Mouse (Mus musculus) limb, embryonic 10.5 days (tissue): ENCODE data around the gene Arid5b. TPM values are rescaled to one million over a fixed set of nuclear protein-coding genes. Genes with fewer than 3 reads are reported as not detected.

Source experiments
- DNase-seq: peaks from one replicate; pipeline ENCODE4 v3.0.0-alpha.2; 2017; ENCODE audit warnings: low spot score
- H3K27ac ChIP-seq: fragments of 300-500 bp; sonication (generic); 2 replicates; pipeline ENCODE4 v1.5.1; 2016; ENCODE audit warnings: mild to moderate bottlenecking
- H3K27me3 ChIP-seq: fragments of 300-500 bp; sonication (generic); 2 replicates; pipeline ENCODE4 v1.6.1; 2016; ENCODE audit warnings: low read depth, mild to moderate bottlenecking; ENCODE audit not compliant: poor library complexity, severe bottlenecking
- H3K36me3 ChIP-seq: fragments of 300-500 bp; sonication (generic); 2 replicates; pipeline ENCODE4 v1.6.1; 2016; ENCODE audit warnings: mild to moderate bottlenecking, moderate library complexity
- H3K4me1 ChIP-seq: fragments of 300-500 bp; sonication (generic); 2 replicates; pipeline ENCODE4 v1.6.1; 2016
- H3K4me3 ChIP-seq: fragments of 300-500 bp; sonication (generic); 2 replicates; pipeline ENCODE4 v1.5.1; 2016; ENCODE audit warnings: mild to moderate bottlenecking, moderate library complexity
- H3K9me3 ChIP-seq: fragments of 300-500 bp; sonication (generic); replicated peaks from 2 replicates; pipeline ENCODE4 v1.6.1; 2016; ENCODE audit warnings: mild to moderate bottlenecking
- WGBS: fragments of 180-500 bp; shearing (Covaris S2); methylation state at CpG from one replicate; pipeline ENCODE4 v1.1.7; 2016; 5-methylcytosine and 5-hydroxymethylcytosine counted together
- polyA plus RNA-seq: library from polyadenylated mRNA; unstranded; fragments of >200 nt; fragmentation: Nextera tagmentation; extraction: Ambion mirVana; gene quantifications from 2 replicates; pipeline ENCODE4 v1.2.1, GENCODE M21; 2016

The Arid5b gene
- polyA plus RNA-seq, 1 experiment from 2014 or later, result 32.9 TPM

DNA sequence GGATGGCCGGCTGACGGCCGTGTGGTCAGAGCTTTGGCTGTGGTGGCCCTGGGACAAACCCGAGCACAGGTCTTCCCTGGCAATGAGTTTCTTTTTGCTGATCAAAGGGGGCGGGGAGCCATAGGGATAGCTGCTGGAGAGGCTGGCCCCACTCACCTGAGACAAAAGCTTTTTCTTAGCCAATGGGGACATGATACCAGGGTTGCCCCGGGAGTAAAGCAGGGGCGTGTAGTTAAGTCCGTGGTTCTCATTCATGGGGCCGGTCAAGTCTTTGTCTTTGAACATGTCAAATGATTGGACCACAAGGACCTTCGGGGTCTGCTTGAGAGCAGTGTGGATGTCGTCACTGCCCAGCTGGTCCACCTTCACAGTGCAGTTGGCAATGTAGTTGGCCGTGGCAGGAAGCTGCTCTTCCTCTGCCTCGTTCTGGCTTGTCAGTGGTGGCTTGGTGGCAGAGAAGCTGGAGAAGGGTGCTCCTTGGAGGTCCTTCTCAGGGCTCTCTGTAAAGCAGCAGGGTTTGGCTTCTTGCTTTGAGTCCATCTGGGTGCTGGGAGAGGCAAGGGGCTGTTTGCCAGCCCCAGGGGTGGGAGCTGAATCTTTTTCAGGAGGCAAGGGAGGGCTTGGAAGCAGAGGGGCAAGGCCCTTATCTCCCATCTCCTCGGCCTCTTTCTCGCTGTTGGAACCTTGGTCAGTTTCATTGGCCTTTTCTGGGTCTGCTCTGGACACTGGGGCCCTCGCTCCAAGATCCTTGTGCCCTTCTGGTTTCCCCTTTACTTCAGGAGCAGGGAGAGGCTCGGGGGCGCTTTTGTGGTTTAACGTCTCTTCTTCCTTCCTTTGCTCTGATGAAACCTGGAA, 180.5 kb downstream of the Arid5b start:
- WGBS, result 93% methylated on average over 19 of the region's 19 CpGs
- H3K27me3 ChIP-seq, result no peaks in the 10 kb centered on the region
- H3K27ac ChIP-seq, result no peak overlapping the region
- no peak overlapping the region for H3K4me3 ChIP-seq
- H3K36me3 ChIP-seq, result peaks cover 76% of the 10 kb centered on the region
- no peaks in the 10 kb centered on the region for H3K9me3 ChIP-seq
- no peak for DNase-seq
- peaks cover 5% of the 10 kb centered on the region for H3K4me1 ChIP-seq

- Histone ChIP-seq H3K27ac (no peak overlapping the region), H3K4me3 (no peak overlapping the region), H3K27me3 (no peaks in the 10 kb centered on the region), H3K9me3 (no peaks in the 10 kb centered on the region), H3K36me3 (peaks cover 72% of the 10 kb centered on the region), H3K4me1 (no peaks in the 10 kb centered on the region)
- 96% methylated on average over 12 of the region's 12 CpGs for WGBS
- DNase-seq, result no peak
These were observed 182.1 kb downstream of the Arid5b start for GRCm38 (mm10) chr10:68096395-68096794.

GRCm38 (mm10) chr10:68095136-68095535, 183.4 kb downstream of the Arid5b start:
- H3K27me3 ChIP-seq, result no peaks in the 10 kb centered on the region
- peaks cover 62% of the 10 kb centered on the region for H3K36me3 ChIP-seq
- DNase-seq, result no peak
- H3K4me1 ChIP-seq, result no peaks in the 10 kb centered on the region
- no peaks in the 10 kb centered on the region for H3K9me3 ChIP-seq
- no peak overlapping the region for H3K4me3 ChIP-seq
- WGBS, result 80% methylated on average over 2 of the region's 2 CpGs
- H3K27ac ChIP-seq, result no peak overlapping the region

DNA sequence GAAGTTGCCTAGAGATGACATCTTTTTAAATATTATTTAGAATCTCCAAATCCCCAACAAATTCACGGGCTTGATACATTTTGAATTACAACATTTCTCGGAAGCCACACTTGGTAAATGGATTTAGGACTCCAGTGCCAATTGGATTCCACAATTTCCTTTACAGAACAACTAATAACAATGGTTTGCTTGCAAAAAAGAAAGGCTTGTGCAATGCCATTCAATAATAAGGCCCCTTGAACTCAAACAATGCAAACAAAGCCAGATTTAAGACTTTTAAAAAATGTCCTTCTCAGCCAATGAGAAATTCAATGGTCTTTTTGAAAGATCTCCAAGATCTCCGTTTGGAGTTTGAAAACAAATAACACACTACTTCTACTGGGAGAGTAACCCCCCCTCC, 185.0 kb downstream of the Arid5b start:
- no peak for DNase-seq
- H3K9me3 ChIP-seq, result no peaks in the 10 kb centered on the region
- H3K4me1 ChIP-seq, result no peaks in the 10 kb centered on the region
- H3K27me3 ChIP-seq, result no peaks in the 10 kb centered on the region
- no peak overlapping the region for H3K27ac ChIP-seq
- no peak overlapping the region for H3K4me3 ChIP-seq
- 92% methylated on average over 3 of the region's 3 CpGs for WGBS
- peaks cover 56% of the 10 kb centered on the region for H3K36me3 ChIP-seq

GRCm38 (mm10) chr10:68091840-68092239, 186.7 kb downstream of the Arid5b start:
- Histone ChIP-seq H3K4me1 (0 out of 2 replicates have a peak, but pooled peaks cover 3% of the 10 kb centered on the region), H3K9me3 (no peaks in the 10 kb centered on the region), H3K36me3 (peaks cover 40% of the 10 kb centered on the region), H3K4me3 (no peak overlapping the region), H3K27me3 (no peaks in the 10 kb centered on the region), H3K27ac (no peak overlapping the region)
- no peak for DNase-seq
- WGBS, result 83% methylated on average over 4 of the region's 4 CpGs

- 0 out of 2 replicates have a peak, but pooled peaks cover 4% of the 10 kb centered on the region for H3K4me1 ChIP-seq
- H3K36me3 ChIP-seq, result peaks cover 31% of the 10 kb centered on the region
- no peak for DNase-seq
- 87% methylated on average over 11 of the region's 11 CpGs for WGBS
- no peak overlapping the region for H3K4me3 ChIP-seq
- H3K9me3 ChIP-seq, result no peaks in the 10 kb centered on the region
- H3K27ac ChIP-seq, result no peak overlapping the region
- H3K27me3 ChIP-seq, result no peaks in the 10 kb centered on the region
These were observed 187.5 kb downstream of the Arid5b start for GRCm38 (mm10) chr10:68091011-68091410.

DNA sequence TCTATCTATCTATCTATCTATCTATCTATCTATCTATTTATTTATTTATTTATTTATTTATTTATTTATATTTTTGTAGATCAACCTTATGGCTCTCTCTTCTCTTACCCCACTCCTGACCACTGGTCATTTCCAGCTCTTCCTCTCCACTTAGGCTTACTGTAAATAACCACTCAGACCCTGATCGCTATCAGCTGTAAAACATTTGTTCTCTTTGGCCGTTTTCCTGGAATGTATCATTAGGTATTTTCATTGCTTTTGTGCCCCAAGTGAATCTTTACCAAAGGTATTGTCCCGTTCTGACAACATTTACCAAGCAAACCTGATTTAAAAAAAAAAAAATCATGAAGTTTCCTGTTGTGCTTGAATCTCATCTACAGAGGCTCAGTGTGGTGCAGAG, 188.0 kb downstream of the Arid5b start:
- no peak overlapping the region for H3K27ac ChIP-seq
- H3K27me3 ChIP-seq, result no peaks in the 10 kb centered on the region
- no peak for DNase-seq
- peaks cover 28% of the 10 kb centered on the region for H3K36me3 ChIP-seq
- H3K9me3 ChIP-seq, result no peaks in the 10 kb centered on the region
- WGBS, result 85% methylated on average over 3 of the region's 3 CpGs
- 0 out of 2 replicates have a peak, but pooled peaks cover 4% of the 10 kb centered on the region for H3K4me1 ChIP-seq
- H3K4me3 ChIP-seq, result no peak overlapping the region

GRCm38 (mm10) chr10:68090197-68090535, 188.4 kb downstream of the Arid5b start:
- no peak for DNase-seq
- Histone ChIP-seq H3K4me1 (0 out of 2 replicates have a peak, but pooled peaks cover 4% of the 10 kb centered on the region), H3K9me3 (no peaks in the 10 kb centered on the region), H3K36me3 (peaks cover 24% of the 10 kb centered on the region), H3K27me3 (no peaks in the 10 kb centered on the region), H3K27ac (no peak overlapping the region), H3K4me3 (no peak overlapping the region)
- WGBS, result 86% methylated on average over 4 of the region's 4 CpGs

DNA sequence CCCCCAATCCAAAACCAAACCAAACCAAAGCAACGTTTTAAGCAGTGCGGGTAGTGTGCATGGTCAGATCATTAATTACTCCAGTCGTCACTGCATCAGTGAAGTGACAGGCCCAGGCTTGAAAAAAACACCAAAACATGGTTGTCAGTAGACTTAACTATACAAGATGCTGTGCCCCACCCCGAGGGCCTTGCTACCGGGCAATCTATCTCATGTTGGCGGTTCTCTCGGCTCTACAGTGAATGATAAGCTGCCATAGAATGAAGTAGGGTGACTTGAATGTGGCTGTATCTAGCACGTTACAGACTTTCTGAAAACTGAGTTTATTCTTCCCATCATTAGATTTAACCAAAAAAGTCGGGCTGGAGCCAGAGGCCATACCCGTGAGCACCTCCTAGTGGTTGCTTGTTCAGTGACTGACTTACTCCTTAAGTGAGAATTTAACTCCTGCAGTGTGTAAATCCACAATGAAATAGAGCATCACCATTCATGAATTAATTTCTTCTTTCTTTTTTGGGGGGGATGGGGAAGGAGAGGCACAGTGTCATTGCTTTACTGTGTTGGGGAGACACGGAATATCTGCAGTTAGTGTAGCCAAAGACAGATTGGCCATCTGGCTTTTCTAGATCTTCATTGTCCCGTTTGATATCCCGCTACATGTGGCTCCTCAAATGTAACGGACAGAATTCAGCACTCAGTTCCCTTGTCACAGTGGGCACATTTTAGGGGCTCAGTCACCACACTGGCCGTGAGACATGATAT, 188.9 kb downstream of the Arid5b start:
- DNase-seq, result no peak
- 75% methylated on average over 15 of the region's 15 CpGs for WGBS

DNA sequence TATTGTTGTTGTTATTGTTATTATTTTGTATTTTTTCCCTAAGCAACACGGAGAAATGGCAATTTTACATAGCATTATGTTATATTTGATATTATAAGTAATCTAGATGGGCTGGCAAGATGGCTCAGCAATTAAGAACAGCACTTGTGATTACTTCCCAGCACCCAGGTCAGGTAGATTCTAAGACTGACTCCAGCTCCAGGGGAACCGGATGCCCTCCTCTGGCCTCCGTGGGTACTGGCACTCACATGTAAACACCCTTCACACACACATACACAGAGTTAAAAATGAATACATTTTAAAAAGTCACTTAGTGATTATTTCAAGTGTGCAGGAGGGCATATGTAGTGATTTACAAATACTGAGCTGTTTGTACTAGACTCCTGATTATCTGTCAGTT, 190.8 kb downstream of the Arid5b start:
- Histone ChIP-seq H3K4me1 (0 out of 2 replicates have a peak, but pooled peaks cover 4% of the 10 kb centered on the region), H3K36me3 (peaks cover 4% of the 10 kb centered on the region; the same call in 1 of the 2 replicates), H3K9me3 (no peaks in the 10 kb centered on the region), H3K27me3 (no peaks in the 10 kb centered on the region), H3K27ac (no peak overlapping the region), H3K4me3 (no peak overlapping the region)
- 78% methylated on average over 3 of the region's 3 CpGs for WGBS
- no peak for DNase-seq

More for the DNA sequence above, 188.9 kb downstream of the Arid5b start:
- H3K4me1 ChIP-seq, result 0 out of 2 replicates have a peak, but pooled peaks cover 4% of the 10 kb centered on the region
- H3K9me3 ChIP-seq, result no peaks in the 10 kb centered on the region
- H3K27me3 ChIP-seq, result no peaks in the 10 kb centered on the region
- no peak overlapping the region for H3K4me3 ChIP-seq
- no peak overlapping the region for H3K27ac ChIP-seq
- H3K36me3 ChIP-seq, result peaks cover 18% of the 10 kb centered on the region

DNA sequence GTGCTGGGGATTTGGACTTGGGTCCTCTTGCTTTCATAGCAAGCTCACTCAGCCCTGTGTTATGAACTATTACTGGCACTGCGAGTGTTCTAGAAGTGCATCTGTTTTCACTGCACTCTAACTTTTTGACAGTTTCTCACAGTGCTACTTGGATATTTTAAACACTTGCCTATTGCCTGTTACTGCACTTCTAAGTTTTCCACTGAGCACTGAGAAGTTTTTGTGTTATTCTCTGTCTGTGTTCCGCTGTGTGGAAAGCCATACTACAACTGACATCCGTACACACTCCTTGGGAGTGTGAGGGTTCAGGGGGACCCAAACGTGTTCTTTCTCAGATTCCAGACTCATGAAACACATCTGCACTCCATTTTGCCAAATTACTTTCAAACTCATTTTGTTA, 191.6 kb downstream of the Arid5b start:
- Histone ChIP-seq H3K27me3 (no peaks in the 10 kb centered on the region), H3K4me1 (0 out of 2 replicates have a peak, but pooled peaks cover 4% of the 10 kb centered on the region), H3K4me3 (no peak overlapping the region), H3K36me3 (peaks cover 2% of the 10 kb centered on the region; the same call in 1 of the 2 replicates), H3K27ac (no peak overlapping the region), H3K9me3 (no peaks in the 10 kb centered on the region)
- DNase-seq, result no peak
- WGBS, result 84% methylated on average over 4 of the region's 4 CpGs

- WGBS, result 84% methylated on average over 4 of the region's 4 CpGs
- Histone ChIP-seq H3K4me3 (no peak overlapping the region), H3K27me3 (no peaks in the 10 kb centered on the region), H3K9me3 (no peaks in the 10 kb centered on the region), H3K4me1 (0 out of 2 replicates have a peak, but pooled peaks cover 4% of the 10 kb centered on the region), H3K36me3 (no peaks in the 10 kb centered on the region), H3K27ac (no peak overlapping the region)
- no peak for DNase-seq
These were observed 193.0 kb downstream of the Arid5b start for GRCm38 (mm10) chr10:68085574-68085973.

GRCm38 (mm10) chr10:68081712-68082111, 196.8 kb downstream of the Arid5b start:
- Histone ChIP-seq H3K36me3 (no peaks in the 10 kb centered on the region), H3K4me3 (no peak overlapping the region), H3K27me3 (no peaks in the 10 kb centered on the region), H3K27ac (no peak overlapping the region), H3K4me1 (0 out of 2 replicates have a peak, but pooled peaks cover under 1% of the 10 kb centered on the region), H3K9me3 (no peaks in the 10 kb centered on the region)
- DNase-seq, result no peak
- WGBS, result 77% methylated on average over 6 of the region's 6 CpGs
